Mouse (Mus musculus): ENCODE results near the gene Gm614.

The Gm614 gene

DNA sequence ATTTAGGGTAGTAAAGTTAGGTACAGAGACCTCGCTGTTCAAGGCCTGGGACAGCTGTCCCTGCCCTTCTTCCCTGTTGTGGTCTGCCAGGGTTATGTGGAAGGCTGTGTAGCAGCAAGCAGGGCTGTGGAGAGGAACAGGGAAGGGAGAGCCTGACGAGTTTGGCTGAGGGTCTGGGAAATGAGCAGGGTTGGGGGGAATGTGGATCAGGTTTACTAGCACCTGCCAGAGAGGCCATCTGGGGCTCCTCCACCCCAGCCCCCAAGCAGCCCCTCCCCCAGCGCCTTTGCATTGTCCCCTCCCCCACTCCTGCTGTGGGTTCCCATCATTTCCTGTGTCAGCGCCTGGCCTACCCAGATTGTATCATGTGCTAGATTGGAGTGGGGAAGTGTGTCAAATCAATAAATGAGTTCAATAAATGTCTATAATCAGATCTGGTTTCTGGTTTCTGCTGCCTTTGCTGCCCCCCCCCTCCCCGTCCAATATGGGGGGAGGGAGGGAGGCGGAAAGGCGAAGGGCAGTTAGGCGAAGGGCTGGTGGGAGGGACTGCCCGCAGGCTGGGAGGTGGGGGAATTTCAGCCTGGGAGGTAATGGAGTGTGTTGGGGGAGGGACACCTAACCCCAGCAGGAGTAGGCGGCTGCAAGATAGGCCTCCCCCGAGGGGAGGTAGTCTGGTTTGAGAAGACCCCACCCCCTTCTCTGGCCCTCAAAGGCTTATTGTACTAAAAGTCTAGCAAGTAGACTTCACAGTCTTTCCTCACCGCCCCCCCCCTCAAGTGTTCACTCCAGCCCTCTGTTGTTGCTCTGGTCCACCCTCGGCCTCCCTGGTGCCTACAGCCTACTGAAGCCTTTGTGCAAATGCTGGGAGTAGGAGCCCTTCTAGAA lies 3.1 kb downstream of the Gm614 start:
- no peak for DNase-seq (ENCODE audit: low spot score in 2 of 2)

GRCm38 (mm10) chrX:101256603-101257002 lies 7.2 kb downstream of the Gm614 start:
- DNase-seq (ENCODE audit: low spot score in 2 of 2), result no peak

GRCm38 (mm10) chrX:101254740-101255139 lies 9.1 kb downstream of the Gm614 start:
- no peak for DNase-seq (ENCODE audit: low spot score in 2 of 2)

- peak; percentile 67 to 72 for DNase-seq (ENCODE audit: low spot score in 2 of 2)
These were observed 9.7 kb downstream of the Gm614 start, which contains the start of gene Foxo4 for GRCm38 (mm10) chrX:101253952-101254729. Foxo4 (plus strand) TSS chrX:101254528.

- DNase-seq (ENCODE audit: low spot score in 2 of 2), result no peak
These were observed 18.8 kb downstream of the Gm614 start for GRCm38 (mm10) chrX:101245011-101245410.

- no peak for DNase-seq (ENCODE audit: low spot score in 2 of 2)
These were observed 41.0 kb downstream of the Gm614 start for GRCm38 (mm10) chrX:101222796-101223162.

GRCm38 (mm10) chrX:101221834-101222795 lies 41.7 kb downstream of the Gm614 start, which contains the start of gene Snx12:
Snx12 (minus strand) TSS chrX:101222563.
- peak; percentile 54 to 90 for DNase-seq (ENCODE audit: low spot score in 2 of 2)

Data from cerebellum, postnatal 4 days (tissue).